Mouse (Mus musculus) spleen, adult 2 months (tissue): ENCODE data around the gene Sprr1b.
"Not testable (repeated sequence)": the region's sequence is repeated elsewhere in the genome, so short reads cannot be mapped to it uniquely, and the experiment has no call there.

Experiments
- CTCF ChIP-seq: fragments of 200-500 bp; IDR thresholded peaks from 2 replicates; pipeline ENCODE4 v1.5.1; 2011; ENCODE audit warnings: mild to moderate bottlenecking, inconsistent platforms; ENCODE audit not compliant: insufficient read depth, insufficient read length, insufficient replicate concordance; ENCODE audit errors: extremely low read depth
- POLR2A ChIP-seq: fragments of 200-500 bp; IDR thresholded peaks from 2 replicates; pipeline ENCODE4 v1.6.1; 2011; ENCODE audit warnings: low read depth, low read length, inconsistent platforms

DNA sequence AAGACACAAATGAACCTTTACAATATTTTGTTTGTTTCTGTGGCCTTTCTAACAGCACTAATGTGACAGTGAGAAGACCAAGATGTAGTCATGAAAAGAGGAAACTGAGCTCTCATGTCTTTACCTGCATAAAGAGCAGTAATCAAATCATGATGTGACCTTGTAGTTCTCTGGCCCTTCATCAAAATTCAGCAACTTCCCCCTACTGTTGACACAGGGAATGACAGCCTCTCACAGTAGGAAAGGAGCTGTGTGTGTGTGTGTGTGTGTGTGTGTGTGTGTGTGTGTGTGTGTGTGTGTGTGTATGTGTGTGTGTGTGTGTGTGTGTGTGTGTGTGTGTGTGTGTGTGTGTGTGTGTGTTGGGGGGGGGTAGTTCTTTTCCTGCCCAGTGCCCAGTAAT lies 42.7 kb upstream of the Sprr1b start:
- TF ChIP-seq CTCF, POLR2A: not testable (repeated sequence)
